Mouse (Mus musculus): ENCODE measurements around the gene Trmt1l. TPM values are rescaled to one million over a fixed set of nuclear protein-coding genes. Genes with fewer than 3 reads are reported as not detected.

Trmt1l gene
- polyA plus RNA-seq, 1 experiment = 14.6 TPM

GRCm38 (mm10) chr1:151495635-151496285 lies 67.4 kb downstream of the Trmt1l start:
- no peak overlapping the region for H3ac ChIP-seq (ENCODE audit: control insufficient read depth, insufficient read length)
- no peaks in the 10 kb centered on the region for H3K27me3 ChIP-seq (ENCODE audit: control insufficient read depth, insufficient read depth, insufficient read length)
- H3K4me3 ChIP-seq = no peak overlapping the region
- H3K79me2 ChIP-seq (ENCODE audit: control insufficient read depth, insufficient read depth) = peaks cover 92% of the 10 kb centered on the region
- TF ChIP-seq USF1 (IDR thresholded peaks at IDR 0.05; ENCODE audit: low read depth) = no peak
- no peak for TF ChIP-seq SRF (IDR thresholded peaks at IDR 0.05; ENCODE audit: control insufficient read depth, insufficient read length, low read depth)
- no peak for TF ChIP-seq TCF12 (IDR thresholded peaks at IDR 0.05; ENCODE audit: insufficient read depth, poor library complexity, severe bottlenecking)
- TF ChIP-seq POLR2AphosphoS2 (IDR thresholded peaks at IDR 0.05; ENCODE audit: insufficient read length, low read depth) = no peak
- no peak for TF ChIP-seq MYOG (IDR thresholded peaks at IDR 0.05; ENCODE audit: control insufficient read depth in 1 of 3, insufficient read depth in 1 of 3, insufficient read length in 2 of 3, low read depth in 2 of 3)
- TF ChIP-seq REST (IDR thresholded peaks at IDR 0.05; ENCODE audit: insufficient read depth, insufficient read length) = no peak
- H3K4me2 ChIP-seq (ENCODE audit: low read depth) = no peak overlapping the region
- H3K36me3 ChIP-seq (ENCODE audit: control insufficient read depth, insufficient read depth) = no peaks in the 10 kb centered on the region

- Histone ChIP-seq H3K27me3 (ENCODE audit: control insufficient read depth, insufficient read depth, insufficient read length) (no peaks in the 10 kb centered on the region), H3K4me2 (ENCODE audit: low read depth) (no peak overlapping the region), H3K36me3 (ENCODE audit: control insufficient read depth, insufficient read depth) (no peaks in the 10 kb centered on the region), H3ac (ENCODE audit: control insufficient read depth, insufficient read length) (no peak overlapping the region), H3K79me2 (ENCODE audit: control insufficient read depth, insufficient read depth) (peaks cover 79% of the 10 kb centered on the region), H3K4me3 (no peak overlapping the region)
- TF ChIP-seq CEBPB (IDR thresholded peaks at IDR 0.05; ENCODE audit: insufficient read depth, poor library complexity, severe bottlenecking) (no peak), TCF12 (IDR thresholded peaks at IDR 0.05; ENCODE audit: insufficient read depth, poor library complexity, severe bottlenecking) (no peak), MYOD1 (IDR thresholded peaks at IDR 0.05; ENCODE audit: control insufficient read depth in 1 of 3, insufficient read length in 2 of 3, low read depth in 2 of 3) (no peak), POLR2AphosphoS2 (IDR thresholded peaks at IDR 0.05; ENCODE audit: insufficient read length, low read depth) (no peak), MAX (IDR thresholded peaks at IDR 0.05; ENCODE audit: low read depth) (no peak), USF1 (IDR thresholded peaks at IDR 0.05; ENCODE audit: low read depth) (no peak), TCF3 (IDR thresholded peaks at IDR 0.05; ENCODE audit: insufficient read length, low read depth) (no peak), E2F4 (IDR thresholded peaks at IDR 0.05; ENCODE audit: insufficient read depth) (no peak), SRF (IDR thresholded peaks at IDR 0.05; ENCODE audit: control insufficient read depth, insufficient read length, low read depth) (no peak), MYOG (IDR thresholded peaks at IDR 0.05; ENCODE audit: control insufficient read depth in 1 of 3, insufficient read depth in 1 of 3, insufficient read length in 2 of 3, low read depth in 2 of 3) (no peak), REST (IDR thresholded peaks at IDR 0.05; ENCODE audit: insufficient read depth, insufficient read length) (no peak), POLR2A (IDR thresholded peaks at IDR 0.05; ENCODE audit: insufficient read length, low read depth) (no peak)
These were observed 68.7 kb downstream of the Trmt1l start for GRCm38 (mm10) chr1:151497028-151497427.

GRCm38 (mm10) chr1:151497942-151498341 lies 69.6 kb downstream of the Trmt1l start:
- Histone ChIP-seq H3K4me3 (no peak overlapping the region), H3K36me3 (ENCODE audit: control insufficient read depth, insufficient read depth) (no peaks in the 10 kb centered on the region), H3ac (ENCODE audit: control insufficient read depth, insufficient read length) (no peak overlapping the region), H3K27me3 (ENCODE audit: control insufficient read depth, insufficient read depth, insufficient read length) (no peaks in the 10 kb centered on the region), H3K4me2 (ENCODE audit: low read depth) (peak overlapping the region; percentile 77), H3K79me2 (ENCODE audit: control insufficient read depth, insufficient read depth) (peaks cover 70% of the 10 kb centered on the region)
- TF ChIP-seq POLR2A (IDR thresholded peaks at IDR 0.05; ENCODE audit: insufficient read length, low read depth) = no peak
- TF ChIP-seq E2F4 (IDR thresholded peaks at IDR 0.05; ENCODE audit: insufficient read depth) = no peak
- no peak for TF ChIP-seq REST (IDR thresholded peaks at IDR 0.05; ENCODE audit: insufficient read depth, insufficient read length)
- TF ChIP-seq POLR2AphosphoS2 (IDR thresholded peaks at IDR 0.05; ENCODE audit: insufficient read length, low read depth) = no peak
- TF ChIP-seq TCF12 (IDR thresholded peaks at IDR 0.05; ENCODE audit: insufficient read depth, poor library complexity, severe bottlenecking) = no peak

DNA sequence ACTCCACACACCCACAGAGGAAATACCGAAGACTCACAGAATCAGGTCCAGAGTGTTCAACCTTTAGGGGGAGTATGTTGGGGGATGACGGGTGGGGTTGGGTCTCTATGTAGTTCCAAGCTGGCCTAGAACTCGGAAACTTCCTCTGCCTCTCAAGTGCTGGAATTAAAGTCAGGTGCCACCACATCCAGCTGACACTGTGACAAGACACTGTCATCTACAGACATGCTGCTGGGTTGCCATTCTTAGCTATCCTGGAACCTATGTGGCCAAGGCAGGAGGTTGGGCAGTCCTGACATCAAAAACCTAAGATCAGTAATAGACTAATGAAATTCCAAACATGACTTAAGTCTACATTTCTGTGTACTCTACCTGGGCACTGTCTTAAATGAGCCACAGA lies 70.0 kb downstream of the Trmt1l start:
- Histone ChIP-seq H3K27me3 (ENCODE audit: control insufficient read depth, insufficient read depth, insufficient read length) (no peaks in the 10 kb centered on the region), H3K4me3 (no peak overlapping the region), H3K79me2 (ENCODE audit: control insufficient read depth, insufficient read depth) (peaks cover 65% of the 10 kb centered on the region), H3K36me3 (ENCODE audit: control insufficient read depth, insufficient read depth) (no peaks in the 10 kb centered on the region), H3K4me2 (ENCODE audit: low read depth) (peak overlapping the region; percentile 77), H3ac (ENCODE audit: control insufficient read depth, insufficient read length) (no peak overlapping the region)
- TF ChIP-seq POLR2AphosphoS2 (IDR thresholded peaks at IDR 0.05; ENCODE audit: insufficient read length, low read depth) = no peak

DNA sequence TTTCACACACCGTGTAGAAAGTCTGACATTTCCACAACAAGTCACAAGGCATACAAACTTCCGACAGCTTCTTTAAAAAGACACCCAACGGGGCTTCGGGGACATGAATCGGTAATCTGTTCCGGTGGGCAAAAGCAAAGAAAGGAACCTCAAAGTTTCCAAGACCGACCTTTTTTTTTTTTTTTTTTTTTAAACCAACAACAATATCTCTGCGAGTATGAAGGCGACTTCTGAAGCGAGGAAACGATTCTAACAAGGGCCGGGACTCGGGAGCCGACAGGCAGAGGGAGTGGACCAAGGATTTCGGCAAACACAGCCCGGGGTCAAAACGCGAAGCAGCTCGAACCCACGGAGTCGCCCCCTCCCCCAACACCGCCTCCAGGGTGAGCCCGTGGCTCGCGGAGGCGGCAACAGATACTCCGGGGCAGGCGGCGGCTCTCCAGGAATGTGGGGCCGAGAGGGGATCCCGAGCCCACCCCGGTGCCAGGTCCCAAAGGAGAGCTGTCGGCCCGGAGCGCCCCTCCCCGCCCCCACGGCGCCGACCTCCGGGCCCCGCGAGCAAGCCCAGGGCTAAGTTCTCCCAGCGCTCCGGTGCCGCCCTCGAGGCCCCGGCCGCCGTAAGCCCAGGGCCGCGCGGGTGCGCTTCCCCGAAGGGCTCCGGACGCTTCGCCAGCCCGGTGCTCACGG lies 71.6 kb downstream of the Trmt1l start:
- H3K79me2 ChIP-seq (ENCODE audit: control insufficient read depth, insufficient read depth) = peaks cover 50% of the 10 kb centered on the region
- TF ChIP-seq REST (IDR thresholded peaks at IDR 0.05; ENCODE audit: insufficient read depth, insufficient read length) (no peak), CEBPB (IDR thresholded peaks at IDR 0.05; ENCODE audit: insufficient read depth, poor library complexity, severe bottlenecking) (no peak), E2F4 (IDR thresholded peaks at IDR 0.05; ENCODE audit: insufficient read depth) (no peak), USF1 (IDR thresholded peaks at IDR 0.05; ENCODE audit: low read depth) (no peak), MYOG (IDR thresholded peaks at IDR 0.05; ENCODE audit: control insufficient read depth in 1 of 3, insufficient read depth in 1 of 3, insufficient read length in 2 of 3, low read depth in 2 of 3) (no peak), TCF3 (IDR thresholded peaks at IDR 0.05; ENCODE audit: insufficient read length, low read depth) (no peak), MYOD1 (IDR thresholded peaks at IDR 0.05; ENCODE audit: control insufficient read depth in 1 of 3, insufficient read length in 2 of 3, low read depth in 2 of 3) (no peak), TCF12 (IDR thresholded peaks at IDR 0.05; ENCODE audit: insufficient read depth, poor library complexity, severe bottlenecking) (no peak), SRF (IDR thresholded peaks at IDR 0.05; ENCODE audit: control insufficient read depth, insufficient read length, low read depth) (no peak), MAX (IDR thresholded peaks at IDR 0.05; ENCODE audit: low read depth) (no peak), POLR2AphosphoS2 (IDR thresholded peaks at IDR 0.05; ENCODE audit: insufficient read length, low read depth) (no peak), POLR2A (IDR thresholded peaks at IDR 0.05; ENCODE audit: insufficient read length, low read depth) (no peak)
- peak overlapping the region; percentile 52 for H3K4me3 ChIP-seq
- H3K27me3 ChIP-seq (ENCODE audit: control insufficient read depth, insufficient read depth, insufficient read length) = no peaks in the 10 kb centered on the region
- peak overlapping the region; percentile 91 for H3ac ChIP-seq (ENCODE audit: control insufficient read depth, insufficient read length)
- H3K4me2 ChIP-seq (ENCODE audit: low read depth) = peak overlapping the region; percentile 77
- H3K36me3 ChIP-seq (ENCODE audit: control insufficient read depth, insufficient read depth) = no peaks in the 10 kb centered on the region
